Mouse (Mus musculus) colon, adult 2 months (tissue): ENCODE results near the gene Zfp653. TPM values are rescaled to one million over a fixed set of nuclear protein-coding genes. Genes with fewer than 3 reads are reported as not detected.

Experiments used
- polyA plus RNA-seq: library from polyadenylated mRNA; depleted of rRNA; stranded (reverse); fragments of >200 nt; gene quantifications from 2 replicates; pipeline ENCODE4 v1.2.3, GENCODE M21; 2012; rRNA removed

Zfp653 gene
- polyA plus RNA-seq, result 15.4 and 17.0 TPM in 2 replicates

GRCm38 (mm10) chr9:22070791-22071573 is at the start of gene Zfp653, which contains the start of gene Gm49318:
Gene Zfp653 (minus strand): TSS chr9:22071376.
Gene Gm49318 (minus strand): TSS chr9:22071259.

GRCm38 (mm10) chr9:22116740-22117426 is 45.7 kb upstream of the Zfp653 start, which contains the start of gene Elof1:
Gene Elof1 (minus strand): TSS chr9:22117172.

GRCm38 (mm10) chr9:22098993-22099696 is 28.0 kb upstream of the Zfp653 start, which contains the start of gene Cnn1:
Gene Cnn1 (plus strand): TSS chr9:22099216.

GRCm38 (mm10) chr9:22085022-22085834 is 14.1 kb upstream of the Zfp653 start, which contains the start of gene Ecsit:
Gene Ecsit (minus strand): TSS chr9:22085438.

GRCm38 (mm10) chr9:22051958-22052254 is 19.3 kb downstream of the Zfp653 start, which contains the start of gene Elavl3:
Gene Elavl3 (minus strand): TSS chr9:22052023.

Other genes starting within 250 kb of the Zfp653 start
- gene Angptl8, start 235.9 kb downstream of the Zfp653 start, polyA plus RNA-seq, result 3.7 TPM in 2 replicates
- gene Dock6, start 218.7 kb downstream of the Zfp653 start, polyA plus RNA-seq, result 98.9 and 106 TPM in 2 replicates
- gene Rab3d, start 153.2 kb downstream of the Zfp653 start, polyA plus RNA-seq, result 231 and 273 TPM in 2 replicates
- 3.5 and 4.3 TPM in 2 replicates for gene Ccdc159, start 143.9 kb downstream of the Zfp653 start, polyA plus RNA-seq
- gene Tmem205, start 143.8 kb downstream of the Zfp653 start, polyA plus RNA-seq, result 140 and 146 TPM in 2 replicates
- 14.2 and 16.6 TPM in 2 replicates for gene Plppr2, start 134.3 kb downstream of the Zfp653 start, polyA plus RNA-seq
- 10.7 and 11.4 TPM in 2 replicates for gene Swsap1, start 115.6 kb downstream of the Zfp653 start, polyA plus RNA-seq
- gene Epor, start 107.9 kb downstream of the Zfp653 start, polyA plus RNA-seq, result 2.7 and 3.2 TPM in 2 replicates
- 19.5 and 21.6 TPM in 2 replicates for gene Rgl3, start 81.9 kb downstream of the Zfp653 start, polyA plus RNA-seq
- gene Ccdc151, start 68.7 kb downstream of the Zfp653 start, polyA plus RNA-seq, result 0.09 and 0.17 TPM in 2 replicates
- gene Prkcsh, start 68.6 kb downstream of the Zfp653 start, polyA plus RNA-seq, result 93.8 and 123 TPM in 2 replicates
- 1.0 and 1.1 TPM in 2 replicates for gene Elavl3, start 19.4 kb downstream of the Zfp653 start, polyA plus RNA-seq
- not detected in 2 replicates for gene Gm49318, start 117 bp downstream of the Zfp653 start, polyA plus RNA-seq
- gene Ecsit, start 14.1 kb upstream of the Zfp653 start, polyA plus RNA-seq, result 36.5 and 42.9 TPM in 2 replicates
- 1,015 and 1,314 TPM in 2 replicates for gene Cnn1, start 27.8 kb upstream of the Zfp653 start, polyA plus RNA-seq
- gene Elof1, start 45.8 kb upstream of the Zfp653 start, polyA plus RNA-seq, result 153 and 199 TPM in 2 replicates
- 443 and 452 TPM in 2 replicates for gene Acp5, start 64.3 kb upstream of the Zfp653 start, polyA plus RNA-seq
- gene Pigyl, start 85.5 kb upstream of the Zfp653 start, polyA plus RNA-seq, result 46.7 and 79.5 TPM in 2 replicates
- gene Zfp872, start 116.7 kb upstream of the Zfp653 start, polyA plus RNA-seq, result not detected in 2 replicates
- 11.6 and 18.9 TPM in 2 replicates for gene Zfp809, start 154.3 kb upstream of the Zfp653 start, polyA plus RNA-seq
- gene Zfp599, start 188.5 kb upstream of the Zfp653 start, polyA plus RNA-seq, result 0.25 and 0.40 TPM in 2 replicates
- 3.6 and 4.0 TPM in 2 replicates for gene Zfp810, start 236.3 kb upstream of the Zfp653 start, polyA plus RNA-seq